Mouse (Mus musculus) limb, embryonic 14.5 days (tissue): ENCODE results near the gene Hoxc11. TPM values are rescaled to one million over a fixed set of nuclear protein-coding genes. Genes with fewer than 3 reads are reported as not detected.
A peak's percentile ranks its signal among the peaks of the same experiment; 100 is the strongest.

Experiments
- ATAC-seq: fragments of 200-750 bp; cut with Nextera tagmentation; 2 replicates; pipeline ENCODE4 v1.8.0; 2017; ENCODE audit warnings: low read depth, moderate number of reproducible peaks, moderate TSS enrichment; ENCODE audit not compliant: low FRiP score
- DNase-seq: peaks from one replicate; pipeline ENCODE4 v3.0.0-alpha.2; 2015; ENCODE audit warnings: low spot score
- H3K27ac ChIP-seq: fragments of 300-500 bp; sonication (generic); replicated peaks from 2 replicates; pipeline ENCODE4 v1.5.1; 2014; ENCODE audit warnings: low read depth, mild to moderate bottlenecking, low read length, moderate library complexity, mixed read lengths
- H3K27me3 ChIP-seq: fragments of 300-500 bp; sonication (generic); 2 replicates; pipeline ENCODE4 v1.6.1; 2014; ENCODE audit warnings: low read length, mixed read lengths; ENCODE audit not compliant: control insufficient read depth, insufficient read depth
- H3K36me3 ChIP-seq: fragments of 300-500 bp; sonication (generic); 2 replicates; pipeline ENCODE4 v1.6.1; 2014; ENCODE audit warnings: mild to moderate bottlenecking, low read length, moderate library complexity, mixed read lengths; ENCODE audit not compliant: control insufficient read depth, insufficient read depth
- H3K4me1 ChIP-seq: fragments of 300-500 bp; sonication (generic); 2 replicates; pipeline ENCODE4 v1.6.1; 2014; ENCODE audit warnings: antibody characterized with exemption, low read length, mixed read lengths; ENCODE audit not compliant: control insufficient read depth, insufficient read depth
- H3K4me2 ChIP-seq: fragments of 300-500 bp; sonication (generic); replicated peaks from 2 replicates; pipeline ENCODE4 v1.6.1; 2014; ENCODE audit warnings: low read depth, mild to moderate bottlenecking, low read length, moderate library complexity; ENCODE audit not compliant: severe bottlenecking
- H3K4me3 ChIP-seq: fragments of 300-500 bp; sonication (generic); replicated peaks from 2 replicates; pipeline ENCODE4 v1.5.1; 2014; ENCODE audit warnings: low read length
- H3K9ac ChIP-seq: fragments of 300-500 bp; sonication (generic); 2 replicates; pipeline ENCODE4 v1.6.1; 2014; ENCODE audit warnings: mild to moderate bottlenecking, low read depth, low read length, moderate library complexity; ENCODE audit not compliant: severe bottlenecking
- H3K9me3 ChIP-seq: fragments of 300-500 bp; sonication (generic); 2 replicates; pipeline ENCODE4 v1.6.1; 2016; ENCODE audit warnings: low read length; ENCODE audit not compliant: control insufficient read depth
- POLR2A ChIP-seq: fragments of 200-500 bp; IDR thresholded peaks from 2 replicates; pipeline ENCODE4 v1.8.0; 2012; ENCODE audit warnings: inconsistent platforms, mild to moderate bottlenecking, moderate library complexity, borderline replicate concordance; ENCODE audit not compliant: insufficient read depth, insufficient read length; ENCODE audit errors: extremely low read depth
- WGBS: fragments of 180-500 bp; shearing (Covaris S2); extraction: QIAGEN DNeasy Blood & Tissue Kit; methylation state at CpG from one replicate; pipeline ENCODE4 v1.1.7; 2014; 5-methylcytosine and 5-hydroxymethylcytosine counted together
- microRNA-seq: library from miRNA; unstranded; fragments of <30 nt; microRNA quantifications from one replicate; pipeline ENCODE4, GENCODE M21; 2016
- polyA plus RNA-seq, 2 experiments: library from polyadenylated mRNA; depleted of rRNA in 1 of 2; stranded (reverse) in 1 of 2; unstranded in 1 of 2; fragments of >200 nt; fragmentation: Nextera tagmentation in 1 of 2; extraction: Ambion mirVana in 1 of 2; gene quantifications; 2 replicates each; pipeline versions ENCODE4 v1.2.1 to v1.2.3; 2012 to 2014

The Hoxc11 gene
- polyA plus RNA-seq, 2 experiments: 1.4 to 7.6 TPM

DNA sequence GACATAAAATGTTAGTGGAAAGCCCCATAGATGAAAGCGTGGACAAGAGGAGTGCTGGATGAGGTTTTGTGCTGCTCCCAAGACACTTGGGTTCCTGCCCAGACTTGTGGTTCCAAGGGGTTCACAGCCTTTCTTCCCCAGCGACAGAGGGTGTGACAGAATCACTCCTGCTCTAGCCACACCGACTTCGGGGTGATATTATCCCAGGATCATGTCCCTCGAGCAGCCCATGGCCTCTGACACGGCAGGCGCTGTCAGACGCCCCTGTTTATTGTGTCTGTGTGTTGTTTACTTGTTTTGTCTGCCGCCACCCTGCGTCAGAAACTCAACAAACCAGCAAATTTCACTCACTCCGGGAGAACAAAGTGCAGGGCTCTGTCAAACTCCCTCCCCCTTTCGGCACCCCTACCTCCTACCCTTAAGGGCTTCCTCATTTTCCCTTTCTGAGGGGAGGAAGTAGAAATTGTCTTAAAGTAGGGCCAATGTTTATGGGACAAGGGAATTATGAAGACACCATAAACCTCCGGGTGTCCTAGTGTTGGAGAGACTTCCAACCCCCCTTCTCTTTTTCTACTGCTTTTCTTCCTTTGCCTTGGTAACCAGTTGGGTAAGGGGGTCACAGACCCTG, 48.7 kb downstream of the Hoxc11 start:
- no peak for TF ChIP-seq POLR2A
- 15% methylated on average over 13 of the region's 13 CpGs for WGBS
- no peak overlapping the region for H3K9ac ChIP-seq
- ATAC-seq (no peak), DNase-seq (no peak)
- H3K27me3 ChIP-seq: peaks cover 97% of the 10 kb centered on the region
- H3K9me3 ChIP-seq: no peaks in the 10 kb centered on the region
- H3K4me2 ChIP-seq: no peak overlapping the region; the same call in 1 of the 2 replicates
- H3K36me3 ChIP-seq: no peaks in the 10 kb centered on the region
- peaks cover 21% of the 10 kb centered on the region for H3K4me1 ChIP-seq
- H3K27ac ChIP-seq: no peak overlapping the region
- H3K4me3 ChIP-seq: no peak overlapping the region

DNA sequence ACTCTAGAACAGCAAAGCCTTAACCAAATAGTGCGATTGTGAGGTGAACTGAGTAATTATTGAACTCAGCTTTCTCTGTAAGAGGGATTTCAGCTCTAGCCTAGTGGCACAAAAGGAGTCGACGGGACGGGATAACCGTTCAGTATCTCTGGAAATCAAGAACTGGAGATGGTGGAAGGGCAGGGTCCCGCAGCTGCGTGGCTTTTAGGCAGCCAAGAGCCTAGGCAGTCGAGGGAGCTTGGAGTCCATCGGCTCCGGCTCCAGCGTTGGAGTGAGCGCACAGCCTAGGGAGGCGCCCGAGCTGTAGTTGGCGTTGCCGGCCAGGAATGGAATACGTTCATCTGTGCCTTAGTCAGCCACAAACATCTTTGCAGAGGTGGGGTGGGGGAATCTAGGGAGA, 51.1 kb downstream of the Hoxc11 start:
- Histone ChIP-seq H3K4me1 (peaks cover 6% of the 10 kb centered on the region; the same call in 1 of the 2 replicates), H3K9ac (no peak overlapping the region), H3K27ac (no peak overlapping the region), H3K4me3 (no peak overlapping the region), H3K36me3 (no peaks in the 10 kb centered on the region), H3K9me3 (no peaks in the 10 kb centered on the region), H3K27me3 (peaks cover 97% of the 10 kb centered on the region), H3K4me2 (peak overlapping the region; percentile 2; the same call in 1 of the 2 replicates)
- no peak for DNase-seq
- no peak for TF ChIP-seq POLR2A
- whole genome bisulfite sequencing: 2% methylated on average over 17 of the region's 17 CpGs
- ATAC-seq: peak; percentile 45; the same call in 1 of the 2 replicates

DNA sequence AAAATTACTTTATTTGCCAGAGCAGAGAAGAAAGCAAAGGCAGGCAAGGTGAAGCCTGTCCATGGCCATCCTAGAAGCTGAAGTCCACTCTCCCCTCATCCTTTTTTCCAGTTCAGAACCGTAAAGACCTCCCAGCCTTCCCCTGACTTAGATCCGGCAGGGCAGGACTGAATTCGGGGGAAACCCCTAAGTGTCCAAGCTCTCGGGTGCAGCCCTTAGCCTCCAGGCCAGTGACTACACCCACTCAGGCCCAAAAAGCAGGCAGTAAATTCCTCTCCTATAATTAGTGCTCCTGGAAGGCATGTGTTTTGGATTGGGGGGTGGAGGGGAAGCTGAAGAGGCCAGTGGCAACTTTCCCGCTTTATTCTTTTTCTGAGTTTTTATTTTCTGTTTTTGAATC, 51.6 kb downstream of the Hoxc11 start:
- WGBS: 11% methylated on average over 5 of the region's 5 CpGs
- peaks cover 6% of the 10 kb centered on the region; the same call in 1 of the 2 replicates for H3K4me1 ChIP-seq
- H3K27me3 ChIP-seq: peaks cover 97% of the 10 kb centered on the region
- H3K9ac ChIP-seq: no peak overlapping the region
- peak overlapping the region; percentile 2 for H3K4me2 ChIP-seq
- no peak overlapping the region for H3K27ac ChIP-seq
- TF ChIP-seq POLR2A: no peak
- DNase-seq (no peak), ATAC-seq (no peak)
- no peaks in the 10 kb centered on the region for H3K36me3 ChIP-seq
- no peaks in the 10 kb centered on the region for H3K9me3 ChIP-seq
- no peak overlapping the region for H3K4me3 ChIP-seq

DNA sequence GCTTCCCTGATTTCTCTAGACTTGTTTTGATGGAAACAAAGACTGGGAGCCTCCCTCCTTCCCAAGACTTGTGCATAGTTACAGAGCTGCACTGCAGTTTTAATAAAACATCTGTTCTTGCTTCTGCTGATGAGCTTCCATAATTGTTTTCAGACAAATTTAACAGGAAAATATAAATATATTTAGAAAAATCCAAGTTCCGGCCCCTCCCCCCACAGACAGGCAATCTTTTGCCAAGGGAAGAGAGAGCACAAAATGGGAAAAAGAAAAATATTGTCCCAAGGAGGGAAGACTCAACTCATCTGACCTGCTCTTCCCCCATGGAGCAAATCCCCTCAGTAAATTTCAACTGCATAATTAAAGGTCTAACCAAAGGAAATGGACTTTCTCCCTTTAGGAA, 52.1 kb downstream of the Hoxc11 start:
- Histone ChIP-seq H3K4me1 (peaks cover 4% of the 10 kb centered on the region; the same call in 1 of the 2 replicates), H3K27me3 (peaks cover 97% of the 10 kb centered on the region), H3K27ac (no peak overlapping the region), H3K4me2 (peak overlapping the region; percentile 2; the same call in 1 of the 2 replicates), H3K4me3 (no peak overlapping the region), H3K9me3 (no peaks in the 10 kb centered on the region), H3K36me3 (no peaks in the 10 kb centered on the region), H3K9ac (no peak overlapping the region)
- TF ChIP-seq POLR2A: no peak
- WGBS: 14% methylated on average over 1 of the region's 1 CpGs
- DNase-seq (no peak), ATAC-seq (no peak)

Small RNAs within 50 kb of the gene (microRNA-seq; reads per million reads assigned to microRNA genes)
- gene Mir196a-2: 441 reads per million, percentile 64 among the genes with 10 or more reads in this experiment

Other genes with a start within 250 kb of the Hoxc11 start
- gene Calcoco1, start 232.2 kb upstream of the Hoxc11 start, polyA plus RNA-seq (2012; rRNA removed): 54.7 and 57.5 TPM in 2 replicates
- gene Calcoco1, start 232.2 kb upstream of the Hoxc11 start, polyA plus RNA-seq (2014; fragmentation: Nextera tagmentation; extraction: Ambion mirVana): 56.6 and 62.9 TPM in 2 replicates
- 2.5 and 2.9 TPM in 2 replicates for gene Hoxc13, start 33.3 kb upstream of the Hoxc11 start, polyA plus RNA-seq (2012; rRNA removed)
- 6.1 and 7.7 TPM in 2 replicates for gene Hoxc13, start 33.3 kb upstream of the Hoxc11 start, polyA plus RNA-seq (2014; fragmentation: Nextera tagmentation; extraction: Ambion mirVana)
- gene Hoxc12, start 17.7 kb upstream of the Hoxc11 start, polyA plus RNA-seq (2012; rRNA removed): 3.6 and 4.5 TPM in 2 replicates
- gene Hoxc12, start 17.7 kb upstream of the Hoxc11 start, polyA plus RNA-seq (2014; fragmentation: Nextera tagmentation; extraction: Ambion mirVana): 4.0 and 4.2 TPM in 2 replicates
- gene Hoxc10, start 12.4 kb downstream of the Hoxc11 start, polyA plus RNA-seq (2012; rRNA removed): 9.7 and 14.3 TPM in 2 replicates
- 5.8 and 6.0 TPM in 2 replicates for gene Hoxc10, start 12.4 kb downstream of the Hoxc11 start, polyA plus RNA-seq (2014; fragmentation: Nextera tagmentation; extraction: Ambion mirVana)
- 7.6 and 9.0 TPM in 2 replicates for gene Hoxc5, start 13.0 kb downstream of the Hoxc11 start, polyA plus RNA-seq (2012; rRNA removed)
- 2.6 and 3.5 TPM in 2 replicates for gene Hoxc5, start 13.0 kb downstream of the Hoxc11 start, polyA plus RNA-seq (2014; fragmentation: Nextera tagmentation; extraction: Ambion mirVana)
- gene Hoxc9, start 22.0 kb downstream of the Hoxc11 start, polyA plus RNA-seq (2012; rRNA removed): 2.1 TPM in 2 replicates
- gene Hoxc9, start 22.0 kb downstream of the Hoxc11 start, polyA plus RNA-seq (2014; fragmentation: Nextera tagmentation; extraction: Ambion mirVana): 1.1 and 1.3 TPM in 2 replicates
- 3.5 and 3.9 TPM in 2 replicates for gene Hoxc8, start 36.2 kb downstream of the Hoxc11 start, polyA plus RNA-seq (2012; rRNA removed)
- 1.9 TPM in 2 replicates for gene Hoxc8, start 36.2 kb downstream of the Hoxc11 start, polyA plus RNA-seq (2014; fragmentation: Nextera tagmentation; extraction: Ambion mirVana)
- 8.0 and 10.4 TPM in 2 replicates for gene Hoxc6, start 43.8 kb downstream of the Hoxc11 start, polyA plus RNA-seq (2012; rRNA removed)
- gene Hoxc6, start 43.8 kb downstream of the Hoxc11 start, polyA plus RNA-seq (2014; fragmentation: Nextera tagmentation; extraction: Ambion mirVana): 2.4 and 2.5 TPM in 2 replicates
- gene Hoxc4, start 64.5 kb downstream of the Hoxc11 start, polyA plus RNA-seq (2012; rRNA removed): 5.9 and 7.5 TPM in 2 replicates
- 1.9 and 3.5 TPM in 2 replicates for gene Hoxc4, start 64.5 kb downstream of the Hoxc11 start, polyA plus RNA-seq (2014; fragmentation: Nextera tagmentation; extraction: Ambion mirVana)
- gene Smug1, start 212.7 kb downstream of the Hoxc11 start, polyA plus RNA-seq (2012; rRNA removed): 18.6 and 22.4 TPM in 2 replicates
- 18.2 and 18.9 TPM in 2 replicates for gene Smug1, start 212.7 kb downstream of the Hoxc11 start, polyA plus RNA-seq (2014; fragmentation: Nextera tagmentation; extraction: Ambion mirVana)